Mouse (Mus musculus) adrenal gland, adult 18-20 months (tissue): ENCODE measurements around the gene Mob3c. TPM values are rescaled to one million over a fixed set of nuclear protein-coding genes. Genes with fewer than 3 reads are reported as not detected.
A peak's percentile ranks its signal among the peaks of the same experiment; 100 is the strongest.

ENCODE experiments used
- DNase-seq, 2 experiments: peaks; one replicate each; pipeline ENCODE4 v3.0.0; 2021 to 2022; ENCODE audit warnings: low spot score in 2 of 2
- long read RNA-seq, 2 experiments: library from polyadenylated mRNA; stranded (forward); transcript quantifications; one replicate each; pipeline ENCODE4 v2.0.0; 2021
- total RNA-seq, 2 experiments: library from RNA; stranded (reverse); gene quantifications; 1 replicate in 1 of 2; 2 replicates in 1 of 2; pipeline ENCODE4 v1.2.3; 2021

Gene Mob3c
- 10 to 100 TPM; 17.8 to 19.5 TPM for total RNA-seq
- long read RNA-seq, experiment 1, transcript Mob3c-201 (4 exons, 2,884 nt), result major isoform, 8 of 8 reads
- long read RNA-seq, experiment 1, partial matches to known transcripts, result 0 of 8 reads
- long read RNA-seq, experiment 1, other reads (novel, unspliced or antisense), result 0 of 8 reads
- long read RNA-seq, experiment 2, transcript Mob3c-201 (4 exons, 2,884 nt), result major isoform, 46 of 48 reads
- long read RNA-seq, experiment 2, partial matches to known transcripts, result 1 of 48 reads
- long read RNA-seq, experiment 2, other reads (novel, unspliced or antisense), result 1 of 48 reads

DNA sequence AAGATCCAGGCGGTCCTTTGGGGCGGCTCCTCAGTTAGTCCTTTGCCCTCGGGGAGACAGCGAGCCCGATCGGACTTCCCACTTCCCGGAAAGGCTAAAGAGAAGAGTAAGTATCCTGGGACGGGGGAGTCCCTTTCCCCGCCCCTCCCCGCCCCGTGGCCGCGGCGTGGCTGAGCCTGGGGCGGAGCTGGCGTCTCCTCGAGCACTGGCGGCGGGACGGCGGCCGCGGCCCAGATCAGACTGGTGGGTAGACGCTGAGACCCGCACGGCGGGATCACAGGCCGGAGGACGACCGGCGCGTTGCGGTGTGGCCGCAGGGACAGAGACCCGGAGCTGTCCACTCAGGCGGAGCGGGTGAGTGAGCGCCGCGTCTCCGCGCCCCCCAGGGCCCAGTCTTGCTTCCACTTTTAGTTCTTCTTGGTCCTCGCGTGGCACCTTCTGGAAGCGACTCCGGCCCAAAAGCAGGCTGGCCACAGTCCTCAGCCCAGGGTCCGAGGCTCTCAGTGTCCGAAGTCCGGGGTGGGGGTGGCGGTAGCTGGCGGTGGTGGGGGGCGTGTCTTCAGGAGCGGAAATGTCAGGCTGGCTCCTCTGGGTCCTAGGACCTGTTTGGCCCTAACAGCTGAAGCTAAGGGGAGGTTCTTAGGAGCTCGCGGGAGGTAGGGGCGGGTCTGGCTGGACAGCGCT lies at the start of gene Mob3c:
Gene Mob3c, plus strand, starts transcription at position 205 of the 684 bp plus-strand sequence.
- peak; percentile 79 to 83 for DNase-seq

DNA sequence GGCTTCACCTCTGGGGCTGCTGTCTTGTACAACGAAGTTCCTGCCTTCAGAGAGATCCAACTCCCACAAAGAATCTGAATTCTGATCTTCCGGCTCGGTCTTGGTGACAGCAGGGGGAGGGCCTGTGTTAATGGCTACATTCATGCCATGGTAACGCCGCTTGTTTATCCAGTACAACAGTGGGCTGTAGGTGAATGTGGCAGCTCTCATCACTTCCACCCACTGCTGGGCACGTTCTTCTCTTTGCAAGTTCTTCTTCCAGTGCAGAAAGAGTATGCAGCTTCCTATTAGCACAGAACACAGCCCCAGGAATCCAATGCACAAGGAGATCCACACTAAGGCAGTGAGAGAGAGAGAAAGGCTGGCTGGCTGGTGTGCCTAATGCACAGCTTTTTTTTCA lies 47.6 kb upstream of the Mob3c start:
- DNase-seq, result no peak

DNA sequence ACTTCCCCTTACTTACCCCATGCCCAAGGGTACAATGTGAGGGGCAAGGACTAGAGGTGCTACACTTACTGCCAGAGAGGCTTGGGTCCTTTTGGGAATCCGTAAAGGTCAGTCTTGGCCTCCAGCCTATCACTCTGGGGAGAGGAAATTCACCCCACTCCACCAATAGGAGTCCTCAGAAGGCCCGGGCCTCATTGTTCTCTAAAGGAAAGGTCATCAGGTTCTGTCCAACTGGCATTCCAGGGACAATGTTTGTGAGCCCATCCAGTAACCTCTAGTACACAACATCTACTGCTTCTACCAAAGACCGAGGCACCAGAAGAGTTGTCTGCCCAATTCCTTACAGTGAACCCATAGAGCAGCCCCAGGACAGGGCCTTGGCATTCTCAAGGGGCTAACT lies 47.0 kb upstream of the Mob3c start, which contains the start of gene Tex38:
Gene Tex38, minus strand, starts transcription at position 101 of the 400 bp plus-strand sequence.
- DNase-seq, result no peak

DNA sequence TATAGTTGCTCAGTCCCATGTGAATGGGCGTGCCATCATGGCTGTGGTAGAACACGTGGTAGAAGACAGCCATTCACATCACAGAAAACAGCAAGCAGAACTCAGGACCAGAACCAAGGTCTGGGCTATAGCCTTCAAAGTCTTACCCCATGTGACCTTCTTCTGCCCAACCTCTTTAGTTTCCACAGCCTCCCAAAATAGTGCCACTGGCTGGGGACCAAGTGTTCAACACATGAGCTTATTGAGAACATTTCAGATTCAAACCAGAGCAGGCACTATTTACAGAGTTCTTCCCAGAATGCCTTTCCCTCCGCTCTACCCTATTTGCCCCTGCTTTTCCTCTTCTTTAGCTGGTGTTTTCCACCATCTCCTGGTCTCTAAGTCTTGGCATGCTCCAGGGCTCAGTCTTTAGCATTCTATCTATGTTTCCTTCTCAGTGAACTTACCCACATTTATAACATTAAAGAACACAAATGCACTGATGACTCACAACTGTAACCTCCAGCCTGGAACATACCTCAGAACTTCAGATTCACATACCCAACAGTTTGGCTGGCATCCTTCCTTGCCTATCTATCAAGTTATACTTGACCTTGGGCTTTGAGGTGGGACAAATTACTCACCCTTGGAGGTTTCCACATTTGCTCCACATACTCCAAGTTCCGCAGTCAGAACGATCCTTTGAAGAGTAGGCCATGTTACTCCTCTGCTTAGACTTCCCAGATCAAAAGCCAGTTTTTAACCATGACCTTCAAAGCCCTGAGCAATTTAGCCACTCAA lies 45.7 kb upstream of the Mob3c start:
- DNase-seq, result peak in 1 of 2 experiments; percentile 22

DNA sequence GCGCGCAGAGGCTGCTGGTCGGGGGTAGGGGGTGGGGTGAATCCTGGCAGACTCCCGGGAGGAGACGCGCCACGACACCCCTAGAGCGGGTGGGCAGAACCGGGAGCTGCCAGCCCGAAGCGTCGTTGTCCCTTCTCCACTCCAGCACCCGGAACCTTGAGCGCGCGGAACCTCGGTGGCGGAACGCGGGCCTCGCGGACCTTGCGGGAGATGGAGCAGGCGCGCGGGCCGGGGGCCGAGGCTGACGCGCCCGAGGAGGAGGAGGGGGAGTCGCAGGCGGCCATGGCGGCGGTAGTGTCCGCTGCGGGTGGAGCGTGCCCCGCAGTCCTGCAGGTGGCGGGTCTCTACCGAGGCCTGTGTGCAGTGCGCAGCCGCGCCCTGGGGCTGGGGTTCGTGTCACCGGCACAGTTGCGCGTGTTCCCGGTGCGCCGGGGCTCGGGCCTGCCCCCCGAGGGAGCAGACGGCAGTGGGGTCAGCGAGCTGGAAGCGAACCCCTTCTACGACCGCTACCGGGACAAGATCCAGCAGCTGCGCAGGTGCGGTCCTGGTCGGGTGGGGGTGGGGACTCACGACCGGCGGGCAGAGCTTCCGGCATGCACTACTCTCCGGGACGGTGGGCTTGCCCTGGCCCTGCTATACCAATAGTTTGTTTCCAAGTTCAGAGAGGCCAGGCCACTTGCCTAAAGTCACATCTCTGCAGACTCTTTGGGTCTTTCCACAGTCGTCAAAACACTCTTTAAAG lies 43.0 kb upstream of the Mob3c start, which contains the start of gene Atpaf1:
Gene Atpaf1, plus strand, starts transcription at position 44 of the 742 bp plus-strand sequence.
- peak; percentile 75 to 77 for DNase-seq

DNA sequence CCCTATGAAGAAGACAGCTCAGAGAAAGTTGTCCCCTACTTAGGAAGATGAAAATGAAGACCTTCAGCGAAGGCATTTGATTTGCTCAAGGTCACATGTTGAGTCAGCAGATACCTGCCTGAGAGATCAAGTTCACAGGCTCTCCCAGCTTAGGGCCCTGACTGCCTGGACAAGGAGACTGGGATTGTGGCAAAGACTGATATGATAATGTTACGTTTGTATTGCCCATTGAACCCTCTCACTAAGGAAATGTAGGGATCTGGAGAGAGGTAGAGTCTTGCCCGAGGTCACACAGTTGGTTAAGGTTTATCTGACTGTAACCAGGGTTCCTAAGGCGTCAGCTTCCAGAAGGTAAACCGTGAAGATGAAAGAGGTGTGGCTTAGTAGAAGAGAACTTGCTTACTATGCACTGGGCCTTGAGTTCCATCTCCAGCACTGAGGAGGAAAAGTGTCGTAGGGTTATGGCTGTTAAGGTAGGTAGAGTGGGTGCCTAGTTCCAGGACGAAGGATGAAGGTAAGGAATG lies 42.3 kb upstream of the Mob3c start:
- DNase-seq, result no peak

DNA sequence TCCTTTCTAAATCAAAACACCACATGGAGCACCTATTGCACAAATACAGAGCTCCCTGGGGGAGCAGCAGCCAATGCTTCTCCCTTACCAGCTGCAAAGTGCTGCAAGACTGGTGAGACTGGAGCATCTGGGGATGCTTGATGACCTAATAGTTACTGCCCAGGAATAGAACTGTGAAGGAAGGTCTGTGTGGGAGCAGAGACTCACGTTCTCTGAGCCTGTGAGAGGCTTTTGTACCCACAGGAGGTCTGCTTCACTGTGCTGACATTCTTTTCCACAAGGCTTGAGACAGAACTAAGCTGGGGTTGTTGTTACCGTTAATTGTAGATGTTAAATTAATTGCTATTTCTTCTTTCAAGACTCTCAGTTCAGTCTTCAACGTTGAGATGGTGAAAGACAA lies 37.0 kb upstream of the Mob3c start:
- DNase-seq, result no peak

DNA sequence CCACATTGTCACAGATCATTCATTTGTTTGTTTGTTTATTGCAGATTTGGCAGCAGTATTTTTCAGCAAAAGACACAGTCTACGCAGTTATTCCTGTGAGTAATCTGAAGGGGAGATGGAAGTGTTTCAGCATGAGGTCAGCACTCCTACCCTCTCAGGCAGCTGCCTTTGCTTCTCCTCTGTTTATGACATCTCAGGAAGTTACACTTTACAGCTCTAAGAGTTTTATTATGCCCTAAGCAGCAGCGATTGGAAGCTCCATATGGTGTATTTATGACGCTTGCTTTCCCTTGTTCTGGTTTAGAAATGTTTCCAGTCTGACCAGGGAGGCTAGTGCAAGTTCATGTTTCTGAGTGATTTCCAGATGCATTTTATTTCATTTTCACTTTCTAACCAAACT lies 32.5 kb upstream of the Mob3c start:
- DNase-seq, result no peak

DNA sequence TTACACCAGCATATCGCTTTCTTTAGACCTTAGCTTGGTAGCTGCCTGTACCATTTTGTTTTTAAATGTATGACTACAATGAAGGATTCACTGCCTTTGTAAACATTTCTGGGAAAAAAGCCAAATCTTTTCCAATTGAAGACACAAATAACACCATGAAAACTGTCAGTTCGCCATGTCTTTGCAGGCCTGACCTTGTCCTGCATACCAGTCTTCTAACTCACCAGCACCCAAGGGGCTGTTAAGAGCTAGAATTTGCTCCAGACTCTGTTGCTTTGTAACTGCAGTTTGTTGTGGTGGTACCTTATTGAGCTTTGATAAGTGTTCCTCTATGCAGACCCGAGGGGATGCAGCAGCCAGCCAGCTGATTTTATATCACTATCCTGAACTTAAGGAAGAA lies 27.9 kb upstream of the Mob3c start:
- DNase-seq, result no peak

DNA sequence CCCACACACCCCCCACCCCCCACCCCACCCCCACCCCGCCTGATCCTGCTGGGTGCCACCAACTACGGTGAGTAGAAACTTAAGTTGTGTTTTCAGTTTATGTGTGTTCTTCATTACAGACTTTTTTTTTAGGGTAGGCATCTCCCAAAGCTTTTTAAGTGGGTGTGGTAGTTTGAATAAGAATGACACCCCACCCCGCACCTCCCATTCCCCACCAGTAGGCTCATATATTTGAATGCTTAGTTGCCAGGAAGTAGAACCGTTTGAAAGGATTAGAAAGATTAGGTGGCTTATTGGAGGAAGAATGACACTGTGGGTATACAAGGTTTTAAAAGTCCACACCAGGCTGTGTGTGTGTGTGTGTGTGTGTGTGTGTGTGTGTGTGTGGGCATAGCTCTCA lies 15.6 kb upstream of the Mob3c start:
- DNase-seq, result no peak

DNA sequence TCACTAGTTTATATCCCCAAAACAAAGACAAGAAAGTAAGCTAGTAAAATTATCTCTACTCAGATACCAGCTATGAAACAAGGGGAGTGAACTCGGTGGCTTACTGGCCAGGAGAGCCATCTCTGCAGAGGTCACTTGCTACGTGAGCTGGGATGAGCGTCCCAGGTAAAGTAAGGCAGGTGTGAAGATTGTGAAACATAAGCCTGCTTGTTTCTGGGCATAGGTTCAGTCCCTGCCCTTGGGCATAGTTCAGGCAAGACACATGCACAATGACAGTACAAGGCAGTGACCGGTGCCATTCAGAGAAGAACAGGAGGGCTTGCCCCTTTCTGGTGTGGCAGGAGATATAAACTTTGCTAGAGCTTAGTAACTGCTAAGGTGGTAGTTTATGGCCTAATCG lies 12.3 kb upstream of the Mob3c start:
- no peak for DNase-seq

DNA sequence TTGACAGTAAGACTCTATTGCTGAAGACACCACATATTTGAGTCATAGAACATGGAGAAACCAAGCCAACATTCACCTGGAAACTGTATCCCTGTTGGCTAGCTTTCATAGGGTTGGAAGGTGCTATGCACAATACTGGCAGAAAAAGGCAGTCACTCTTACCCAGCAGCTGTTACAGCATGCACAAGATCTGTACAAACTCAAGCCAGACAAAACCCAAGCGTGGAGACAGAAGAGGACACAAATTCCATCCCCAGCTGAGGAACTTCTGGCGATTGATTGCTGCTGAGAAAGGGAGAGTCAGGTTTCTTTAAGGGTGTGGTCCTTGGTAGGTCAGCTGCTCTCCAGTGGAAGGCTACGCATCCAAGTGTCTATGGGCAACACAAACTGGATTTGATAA lies 7.7 kb upstream of the Mob3c start:
- DNase-seq, result no peak

DNA sequence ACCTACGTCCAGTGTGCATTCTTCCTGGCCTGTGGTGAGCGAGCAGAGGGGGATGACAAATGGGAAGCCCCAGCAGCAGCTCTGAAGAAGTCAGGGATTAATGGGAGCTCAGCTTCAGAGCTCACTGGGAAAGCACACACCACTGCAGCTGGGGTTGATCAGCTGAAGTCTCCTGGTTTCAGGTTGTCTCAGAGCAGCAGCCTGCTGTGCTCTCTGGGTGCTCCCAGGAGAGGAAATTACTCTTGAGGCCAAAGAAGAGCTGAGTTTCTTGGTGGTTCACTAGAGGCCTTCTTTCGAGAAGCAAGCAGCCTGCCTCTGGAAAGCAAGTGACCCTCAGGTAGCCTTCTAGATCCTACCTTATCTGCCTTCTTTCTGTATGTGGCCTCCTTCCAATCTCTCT lies 6.9 kb upstream of the Mob3c start:
- DNase-seq, result no peak

DNA sequence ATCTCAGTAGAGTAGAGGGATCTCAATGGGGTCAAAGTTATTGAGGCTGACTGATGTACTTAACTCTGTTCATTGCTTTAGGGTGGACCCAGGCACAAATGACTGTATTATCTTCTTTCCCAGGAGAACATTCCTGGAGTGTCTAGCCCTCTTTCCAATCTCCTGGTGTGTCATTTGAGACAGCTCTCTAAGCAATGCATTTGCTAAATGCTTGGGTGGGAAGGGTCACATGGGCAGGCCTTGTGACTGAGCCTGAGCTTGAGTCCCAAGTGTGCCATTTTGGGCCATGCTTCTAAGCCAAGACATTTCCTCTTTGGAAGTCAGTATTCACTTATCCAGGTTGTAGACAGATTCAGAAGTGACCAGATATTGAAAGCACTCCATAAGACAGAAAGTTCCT lies 6.5 kb upstream of the Mob3c start:
- DNase-seq, result no peak

DNA sequence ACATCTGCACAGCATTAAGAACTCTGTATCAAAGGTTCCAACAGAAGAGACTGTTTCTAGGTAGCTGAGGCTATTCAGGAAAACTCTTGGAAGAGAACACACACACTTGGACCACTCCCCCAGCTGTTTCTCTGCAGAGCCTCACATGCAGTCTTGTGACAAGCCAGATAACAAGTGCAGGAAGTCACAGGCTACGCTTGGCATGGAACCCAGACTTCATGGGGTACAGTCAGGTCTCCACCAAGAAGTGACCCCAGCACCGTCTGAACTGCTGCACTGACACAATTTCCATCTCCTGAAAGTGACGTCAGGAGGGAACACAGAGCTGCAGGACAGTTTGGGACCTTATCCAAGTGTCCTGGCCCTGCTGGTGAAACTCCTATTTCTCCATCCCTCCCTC lies 6.0 kb upstream of the Mob3c start:
- DNase-seq, result no peak

DNA sequence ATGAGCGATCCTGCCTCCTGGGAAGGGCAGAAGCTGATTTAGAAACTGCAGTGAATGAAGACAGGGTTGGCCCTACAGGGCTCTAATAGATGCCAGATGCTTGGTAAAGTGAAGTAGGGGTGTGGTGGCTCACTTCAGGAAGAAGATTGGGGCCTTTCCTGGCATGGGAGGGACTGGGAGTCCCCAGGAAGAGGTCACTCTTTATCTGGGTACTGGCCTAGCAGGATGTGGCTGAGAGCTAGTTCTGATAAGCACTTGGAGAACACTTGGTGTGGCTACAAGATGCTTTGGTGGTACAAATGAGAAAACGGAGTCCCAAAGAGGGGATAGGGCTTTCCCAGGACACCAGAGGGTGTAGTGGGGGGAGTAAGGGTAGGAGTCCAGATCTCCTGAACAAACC lies 3.7 kb upstream of the Mob3c start:
- DNase-seq, result no peak

DNA sequence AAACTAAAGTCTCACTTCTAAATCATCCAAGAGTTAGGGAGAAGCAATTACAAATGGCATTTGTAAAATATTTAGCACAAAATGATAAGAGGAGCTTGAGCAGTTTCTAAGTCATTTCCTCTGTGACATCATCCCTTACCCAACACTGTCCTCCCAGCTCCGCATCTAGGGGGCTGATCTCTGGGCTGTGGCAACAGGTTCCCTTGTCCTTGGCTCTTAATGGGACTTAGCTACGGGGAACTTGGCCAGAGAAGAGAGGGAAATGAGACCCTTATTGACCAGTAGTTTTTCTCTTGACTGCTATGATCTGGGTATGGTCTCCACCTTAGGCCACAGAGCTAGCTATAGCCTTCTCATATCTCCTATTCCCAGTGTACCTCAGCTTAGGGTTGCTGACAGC lies 2.6 kb upstream of the Mob3c start:
- DNase-seq, result no peak

DNA sequence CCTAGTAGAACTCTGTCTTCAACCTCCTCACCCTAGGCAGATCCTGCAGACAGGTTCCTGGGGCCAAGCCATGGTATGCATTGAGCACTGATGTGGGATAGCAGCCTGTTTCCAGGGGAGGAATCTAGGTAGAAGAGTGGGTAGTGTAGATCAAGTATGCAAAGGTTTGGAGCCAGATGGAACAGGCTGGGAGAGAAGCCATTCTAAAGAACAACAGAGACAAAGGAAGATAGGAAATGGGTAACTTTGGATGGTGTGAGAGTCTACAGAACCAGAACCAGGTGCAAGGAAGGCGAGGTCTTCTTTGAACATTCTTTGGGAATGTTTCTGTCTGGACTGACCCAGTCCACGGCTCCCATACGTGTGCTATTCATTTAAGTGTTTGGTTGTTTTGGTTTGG lies 826 bp upstream of the Mob3c start:
- DNase-seq, result no peak

DNA sequence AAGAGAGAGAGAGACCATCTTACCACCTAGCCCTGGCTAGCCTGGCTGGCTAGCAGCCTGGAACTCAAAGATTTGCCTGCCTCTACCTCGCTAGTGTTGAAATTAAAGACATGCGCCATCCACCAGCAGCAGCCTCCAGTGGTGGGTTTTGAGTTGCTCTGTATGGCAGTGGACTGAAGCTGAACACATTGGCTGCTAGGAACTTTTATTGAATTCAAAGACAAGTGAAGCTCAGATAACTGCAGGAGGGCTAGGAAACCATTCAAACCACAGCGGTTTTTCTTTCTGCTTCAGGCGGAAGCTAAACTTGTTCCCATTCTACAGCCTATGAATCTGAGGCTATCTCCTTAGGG lies 381 bp upstream of the Mob3c start:
- no peak for DNase-seq

DNA sequence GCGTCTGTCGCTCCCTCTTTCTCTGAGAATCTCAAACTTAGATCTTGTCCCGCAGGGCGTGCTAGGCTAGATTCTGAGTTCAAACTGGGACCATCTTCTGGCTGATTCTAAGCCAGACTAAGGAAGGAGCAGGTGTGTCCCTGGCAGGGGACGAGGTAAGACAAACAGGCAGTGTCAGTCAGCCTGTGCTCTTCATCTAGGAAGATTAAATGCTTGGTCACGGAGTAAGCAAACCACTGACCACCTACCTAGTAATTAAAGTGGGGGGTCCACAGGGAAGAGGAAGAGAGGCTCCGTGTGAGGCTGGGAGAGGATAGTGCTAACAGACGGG lies 645 bp downstream of the Mob3c start:
- no peak for DNase-seq

DNA sequence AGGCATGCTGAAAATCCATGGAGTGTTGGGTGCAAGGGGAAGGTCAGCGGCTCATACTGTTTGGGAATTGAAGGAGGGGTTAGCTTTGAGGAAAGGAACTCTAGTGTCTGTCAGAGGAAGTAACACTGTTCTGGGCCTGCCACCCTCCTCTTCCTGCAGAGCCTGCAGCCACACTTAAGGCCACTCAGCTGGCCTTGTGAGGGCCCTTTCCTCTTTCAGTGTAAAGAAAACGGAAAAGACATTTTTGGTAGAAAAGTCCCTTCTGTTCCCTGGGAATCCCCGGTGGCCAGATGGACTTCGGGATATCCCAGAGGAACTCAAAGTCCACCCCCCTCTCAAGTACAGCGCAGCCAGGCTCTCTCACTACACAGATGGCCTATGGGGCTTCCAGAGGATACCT lies 2.6 kb downstream of the Mob3c start:
- DNase-seq, result no peak
